ENCODE assay signal across 12 mouse cellular contexts in the genomic region with DNA sequence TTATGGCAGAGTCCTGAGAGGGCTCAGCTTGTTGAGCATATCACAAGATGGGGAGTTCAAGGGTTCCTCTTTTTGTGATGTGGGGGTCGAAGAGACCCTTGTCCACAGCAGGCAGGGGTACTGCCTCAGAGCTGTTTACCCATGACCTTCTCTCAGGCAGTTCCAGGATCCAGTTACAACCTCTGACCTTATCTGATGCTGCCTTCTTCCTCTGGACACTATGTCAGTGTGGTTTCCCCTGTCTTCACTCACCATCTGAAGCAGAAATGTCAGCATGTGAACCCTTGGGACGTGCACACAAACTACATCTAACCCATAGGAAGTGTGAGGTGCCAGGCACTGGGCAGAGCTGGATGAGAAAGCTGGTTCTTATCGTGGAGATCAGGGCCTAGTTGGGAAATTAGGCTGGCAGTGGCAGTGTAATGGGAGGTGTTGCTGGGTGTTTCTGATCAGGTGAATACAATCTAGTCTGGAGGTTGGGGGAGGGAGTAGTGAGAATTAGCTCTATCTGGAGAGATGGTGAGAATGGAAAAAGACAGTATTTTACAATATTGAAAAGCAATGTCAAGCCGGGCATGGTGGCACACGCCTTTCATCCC. TPM values are rescaled to one million over a fixed set of nuclear protein-coding genes. Genes with fewer than 3 reads are reported as not detected.
DNase-seq lines count a peak whose midpoint lies in the region; ATAC-seq and TF ChIP-seq lines count a peak whose summit lies in the region.
"Had no signal": no experiment of that assay in that cellular context is flagged by ENCODE, and none has a peak within 500 bp of the region (broad histone marks: within the 10 kb centered on the region; RNA-seq: fewer than 3 reads in every experiment).

No protein-coding gene starts in this region.

- WGBS in hindbrain, embryonic 12.5 days: 78% methylated on average over 5 of the region's 5 CpGs
- 83% methylated on average over 5 of the region's 5 CpGs for WGBS in hindbrain, postnatal 0 days
- 85% methylated on average over 5 of the region's 5 CpGs for WGBS in midbrain, embryonic 10.5 days
- WGBS in midbrain, embryonic 15.5 days: 88% methylated on average over 5 of the region's 5 CpGs
- 43% methylated on average over 5 of the region's 5 CpGs for WGBS in liver, embryonic 16.5 days (ENCODE audit: insufficient replicate concordance)

- H3K9ac ChIP-seq in hindbrain, embryonic 12.5 days: 0 out of 2 replicates have a peak overlapping the region, but pooled peaks have one; percentile 23
- H3K9ac ChIP-seq in hindbrain, postnatal 0 days (replicated peaks; ENCODE audit: low read length): no peak overlapping the region; the same call in 1 of the 2 replicates
- H3K9ac ChIP-seq in midbrain, embryonic 15.5 days: no peak overlapping the region
- peak overlapping the region; percentile 26 for H3K9ac ChIP-seq in liver, embryonic 16.5 days (ENCODE audit: low read depth, low read length)

- H3K4me2 ChIP-seq in hindbrain, embryonic 12.5 days (replicated peaks): no peak overlapping the region
- no peak overlapping the region for H3K4me2 ChIP-seq in hindbrain, postnatal 0 days (ENCODE audit: low read depth, low read length)
- H3K4me2 ChIP-seq in midbrain, embryonic 15.5 days: no peak overlapping the region
- peak overlapping the region; percentile 14; the same call in 1 of the 2 replicates for H3K4me2 ChIP-seq in liver, embryonic 16.5 days (ENCODE audit: low read depth, low read length)

- no peak overlapping the region for H3K27ac ChIP-seq in hindbrain, embryonic 12.5 days
- no peak overlapping the region for H3K27ac ChIP-seq in hindbrain, postnatal 0 days
- no peak overlapping the region for H3K27ac ChIP-seq in midbrain, embryonic 10.5 days (replicated peaks)
- no peak overlapping the region for H3K27ac ChIP-seq in midbrain, embryonic 15.5 days
- H3K27ac ChIP-seq in liver, embryonic 16.5 days (ENCODE audit: low read length): peak overlapping the region; percentile 38; the same call in 1 of the 2 replicates

- no peak for TF ChIP-seq CTCF in hindbrain, postnatal 0 days (IDR thresholded peaks at IDR 0.05; ENCODE audit: low read depth)

- no peaks in the 10 kb centered on the region for H3K9me3 ChIP-seq in hindbrain, embryonic 12.5 days (replicated peaks)
- H3K9me3 ChIP-seq in hindbrain, postnatal 0 days (ENCODE audit: low read length): no peaks in the 10 kb centered on the region
- 0 out of 2 replicates have a peak, but pooled peaks cover 2% of the 10 kb centered on the region for H3K9me3 ChIP-seq in midbrain, embryonic 10.5 days (replicated peaks)
- H3K9me3 ChIP-seq in midbrain, embryonic 15.5 days: no peaks in the 10 kb centered on the region
- H3K9me3 ChIP-seq in liver, embryonic 16.5 days (replicated peaks; ENCODE audit: control insufficient read depth, low read length): no peaks in the 10 kb centered on the region

- no peak for DNase-seq in hindbrain, postnatal 0 days (ENCODE audit: low spot score)
- no peak for DNase-seq in midbrain, embryonic 10.5 days (ENCODE audit: low spot score)
- DNase-seq in frontal cortex, postnatal 25 days (ENCODE audit: low spot score in 2 of 2): no peak
- no peak for DNase-seq in layer of hippocampus, adult 9-11 months
- DNase-seq: gastrocnemius, postnatal 36 days; kidney, adult 8-10 months; lung, postnatal 36 days had no signal

- no peaks in the 10 kb centered on the region; the same call in 1 of the 2 replicates for H3K27me3 ChIP-seq in hindbrain, embryonic 12.5 days
- no peaks in the 10 kb centered on the region for H3K27me3 ChIP-seq in hindbrain, postnatal 0 days (ENCODE audit: insufficient read depth, low read length)
- H3K27me3 ChIP-seq in midbrain, embryonic 10.5 days (ENCODE audit: low read depth, poor library complexity, severe bottlenecking): no peaks in the 10 kb centered on the region
- H3K27me3 ChIP-seq in midbrain, embryonic 15.5 days (replicated peaks): no peaks in the 10 kb centered on the region
- no peaks in the 10 kb centered on the region for H3K27me3 ChIP-seq in liver, embryonic 16.5 days (ENCODE audit: control insufficient read depth, insufficient read depth, low read depth, low read length)

- H3K36me3 ChIP-seq in hindbrain, embryonic 12.5 days: no peaks in the 10 kb centered on the region
- H3K36me3 ChIP-seq in hindbrain, postnatal 0 days (ENCODE audit: insufficient read depth, low read length): no peaks in the 10 kb centered on the region
- peaks cover 14% of the 10 kb centered on the region for H3K36me3 ChIP-seq in midbrain, embryonic 10.5 days
- H3K36me3 ChIP-seq in midbrain, embryonic 15.5 days (replicated peaks): no peaks in the 10 kb centered on the region
- no peaks in the 10 kb centered on the region for H3K36me3 ChIP-seq in liver, embryonic 16.5 days (ENCODE audit: control insufficient read depth, insufficient read depth)

- peaks cover 20% of the 10 kb centered on the region for H3K4me1 ChIP-seq in hindbrain, embryonic 12.5 days
- H3K4me1 ChIP-seq in hindbrain, postnatal 0 days (ENCODE audit: insufficient read depth, low read length): peaks cover 8% of the 10 kb centered on the region; the same call in 1 of the 2 replicates
- peaks cover 30% of the 10 kb centered on the region for H3K4me1 ChIP-seq in midbrain, embryonic 10.5 days
- H3K4me1 ChIP-seq in midbrain, embryonic 15.5 days: peaks cover 23% of the 10 kb centered on the region
- peaks cover 31% of the 10 kb centered on the region for H3K4me1 ChIP-seq in liver, embryonic 16.5 days (ENCODE audit: control insufficient read depth, low read depth, low read length)

- no peak for ATAC-seq in hindbrain, embryonic 12.5 days (ENCODE audit: low FRiP score)
- ATAC-seq in hindbrain, postnatal 0 days: no peak
- no peak for ATAC-seq in midbrain, embryonic 15.5 days (replicated peaks)
- peak; percentile 46 for ATAC-seq in common myeloid progenitor, adult 5-6 weeks (replicated peaks; ENCODE audit: low read depth, poor library complexity, severe bottlenecking)
- ATAC-seq in liver, embryonic 16.5 days (ENCODE audit: low read depth): no peak
- ATAC-seq: activated CD4-positive, CD25-positive, alpha-beta regulatory T cell, adult 4 months had no signal

- H3K4me3 ChIP-seq in hindbrain, embryonic 12.5 days: no peak overlapping the region
- no peak overlapping the region for H3K4me3 ChIP-seq in hindbrain, postnatal 0 days (ENCODE audit: low read length)
- 0 out of 2 replicates have a peak overlapping the region, but pooled peaks have one; percentile 7 for H3K4me3 ChIP-seq in midbrain, embryonic 10.5 days
- no peak overlapping the region for H3K4me3 ChIP-seq in midbrain, embryonic 15.5 days
- H3K4me3 ChIP-seq in liver, embryonic 16.5 days (ENCODE audit: low read depth, low read length): no peak overlapping the region

RNA-seq across cellular contexts. Expression of gene Pkig, which starts 2.0 kb away (rescaled TPM):
- polyA plus RNA-seq in hindbrain, embryonic 12.5 days (2016; fragmentation: Nextera tagmentation; extraction: Ambion mirVana): 109 and 113 TPM in 2 replicates
- total RNA-seq in hindbrain, postnatal 0 days (2014; rRNA removed): 70.8 and 95.2 TPM in 2 replicates
- polyA plus RNA-seq in hindbrain, postnatal 0 days (2015; fragmentation: Nextera tagmentation; extraction: Ambion mirVana): 136 and 141 TPM in 2 replicates
- polyA plus RNA-seq in midbrain, embryonic 10.5 days (2016; fragmentation: Nextera tagmentation; extraction: Ambion mirVana): 163 and 190 TPM in 2 replicates
- polyA plus RNA-seq in midbrain, embryonic 15.5 days (2015; fragmentation: Nextera tagmentation; extraction: Ambion mirVana): 125 TPM in 2 replicates
- total RNA-seq in common myeloid progenitor, adult 5-6 weeks (2017): 44.8 and 45.5 TPM in 2 replicates
- 83.1 and 86.6 TPM in 2 replicates for polyA plus RNA-seq in liver, embryonic 16.5 days (2015; fragmentation: Nextera tagmentation; extraction: Ambion mirVana)

RNA-seq across cellular contexts. Expression of gene Serinc3, which starts 15.3 kb away (rescaled TPM):
- polyA plus RNA-seq in hindbrain, embryonic 12.5 days (2016; fragmentation: Nextera tagmentation; extraction: Ambion mirVana): 36.2 and 38.4 TPM in 2 replicates
- total RNA-seq in hindbrain, postnatal 0 days (2014; rRNA removed): 82.6 and 97.4 TPM in 2 replicates
- 35.9 and 36.5 TPM in 2 replicates for polyA plus RNA-seq in hindbrain, postnatal 0 days (2015; fragmentation: Nextera tagmentation; extraction: Ambion mirVana)
- 24.7 and 28.7 TPM in 2 replicates for polyA plus RNA-seq in midbrain, embryonic 10.5 days (2016; fragmentation: Nextera tagmentation; extraction: Ambion mirVana)
- 33.0 and 35.9 TPM in 2 replicates for polyA plus RNA-seq in midbrain, embryonic 15.5 days (2015; fragmentation: Nextera tagmentation; extraction: Ambion mirVana)
- 646 and 682 TPM in 2 replicates for total RNA-seq in common myeloid progenitor, adult 5-6 weeks (2017)
- 138 and 149 TPM in 2 replicates for polyA plus RNA-seq in liver, embryonic 16.5 days (2015; fragmentation: Nextera tagmentation; extraction: Ambion mirVana)

RNA-seq across cellular contexts. Expression of gene Ttpal, which starts 58.1 kb away (rescaled TPM):
- 51.5 and 52.0 TPM in 2 replicates for polyA plus RNA-seq in hindbrain, embryonic 12.5 days (2016; fragmentation: Nextera tagmentation; extraction: Ambion mirVana)
- 54.6 and 59.7 TPM in 2 replicates for total RNA-seq in hindbrain, postnatal 0 days (2014; rRNA removed)
- 27.9 and 28.0 TPM in 2 replicates for polyA plus RNA-seq in hindbrain, postnatal 0 days (2015; fragmentation: Nextera tagmentation; extraction: Ambion mirVana)
- 29.9 and 38.4 TPM in 2 replicates for polyA plus RNA-seq in midbrain, embryonic 10.5 days (2016; fragmentation: Nextera tagmentation; extraction: Ambion mirVana)
- 47.1 and 50.2 TPM in 2 replicates for polyA plus RNA-seq in midbrain, embryonic 15.5 days (2015; fragmentation: Nextera tagmentation; extraction: Ambion mirVana)
- 7.7 and 10.6 TPM in 2 replicates for total RNA-seq in common myeloid progenitor, adult 5-6 weeks (2017)
- polyA plus RNA-seq in liver, embryonic 16.5 days (2015; fragmentation: Nextera tagmentation; extraction: Ambion mirVana): 9.2 and 10.6 TPM in 2 replicates

Comparison
In these comparisons a context has a peak if more than half of its experiments do, and no peak if none do; other contexts are left out.
1. H3K9ac ChIP-seq: peak in hindbrain, embryonic 12.5 days (single experiment) and liver, embryonic 16.5 days (single experiment); none in hindbrain, postnatal 0 days (single experiment) and midbrain, embryonic 15.5 days (single experiment).